Mouse (Mus musculus): ENCODE data around the gene Ptprk.
A peak's percentile ranks its signal among the peaks of the same experiment; 100 is the strongest.

Ptprk gene

GRCm38 (mm10) chr10:28191440-28191839, 116.8 kb downstream of the Ptprk start:
- no peak for DNase-seq

- no peak for DNase-seq
Measured at GRCm38 (mm10) chr10:28193630-28194029, 119.0 kb downstream of the Ptprk start.

- DNase-seq = no peak
Measured at GRCm38 (mm10) chr10:28200609-28201008, 126.0 kb downstream of the Ptprk start.

GRCm38 (mm10) chr10:28209394-28209793, 134.8 kb downstream of the Ptprk start:
- no peak for DNase-seq

- no peak for DNase-seq
Measured at GRCm38 (mm10) chr10:28212083-28212482, 137.5 kb downstream of the Ptprk start.

GRCm38 (mm10) chr10:28215153-28215552, 140.5 kb downstream of the Ptprk start:
- peak; percentile 44 for DNase-seq

- DNase-seq = no peak
Measured at GRCm38 (mm10) chr10:28223602-28224001, 149.0 kb downstream of the Ptprk start.

- no peak for DNase-seq
Measured at GRCm38 (mm10) chr10:28224376-28224775, 149.8 kb downstream of the Ptprk start.

- no peak for DNase-seq
Measured at GRCm38 (mm10) chr10:28225536-28226075, 151.0 kb downstream of the Ptprk start.

- no peak for DNase-seq
Measured at GRCm38 (mm10) chr10:28227732-28228131, 153.1 kb downstream of the Ptprk start.

- DNase-seq = no peak
Measured at GRCm38 (mm10) chr10:28228208-28228607, 153.6 kb downstream of the Ptprk start.

- DNase-seq = no peak
Measured at GRCm38 (mm10) chr10:28232273-28233167, 157.9 kb downstream of the Ptprk start.

- no peak for DNase-seq
Measured at GRCm38 (mm10) chr10:28249047-28249446, 174.4 kb downstream of the Ptprk start.

GRCm38 (mm10) chr10:28251385-28251784, 176.8 kb downstream of the Ptprk start:
- DNase-seq = no peak

GRCm38 (mm10) chr10:28260651-28261050, 186.0 kb downstream of the Ptprk start:
- DNase-seq = no peak

- DNase-seq = no peak
Measured at GRCm38 (mm10) chr10:28262159-28262558, 187.5 kb downstream of the Ptprk start.

- DNase-seq = no peak
Measured at GRCm38 (mm10) chr10:28263546-28263945, 188.9 kb downstream of the Ptprk start.

GRCm38 (mm10) chr10:28270273-28270672, 195.7 kb downstream of the Ptprk start:
- no peak for DNase-seq

GRCm38 (mm10) chr10:28271729-28272606, 197.3 kb downstream of the Ptprk start:
- no peak for DNase-seq

- DNase-seq = no peak
Measured at GRCm38 (mm10) chr10:28278757-28279156, 204.1 kb downstream of the Ptprk start.

GRCm38 (mm10) chr10:28297531-28297930, 222.9 kb downstream of the Ptprk start:
- no peak for DNase-seq

- DNase-seq = no peak
Measured at GRCm38 (mm10) chr10:28299207-28299606, 224.6 kb downstream of the Ptprk start.

- DNase-seq = no peak
Measured at GRCm38 (mm10) chr10:28303856-28304255, 229.2 kb downstream of the Ptprk start.
